Mouse (Mus musculus) 416B (cell line): ENCODE measurements around the gene Hook1.
"Not testable (repeated sequence)": the region's sequence is repeated elsewhere in the genome, so short reads cannot be mapped to it uniquely, and the experiment has no call there.

ENCODE experiments used
- DNase-seq: peaks from one replicate; pipeline ENCODE4 v3.0.0; 2011; ENCODE audit warnings: low read depth

The Hook1 gene

GRCm38 (mm10) chr4:95966928-95967724, at the start of gene Hook1:
Gene Hook1, plus strand, starts transcription at chr4:95967240.
- DNase-seq, result no peak

DNA sequence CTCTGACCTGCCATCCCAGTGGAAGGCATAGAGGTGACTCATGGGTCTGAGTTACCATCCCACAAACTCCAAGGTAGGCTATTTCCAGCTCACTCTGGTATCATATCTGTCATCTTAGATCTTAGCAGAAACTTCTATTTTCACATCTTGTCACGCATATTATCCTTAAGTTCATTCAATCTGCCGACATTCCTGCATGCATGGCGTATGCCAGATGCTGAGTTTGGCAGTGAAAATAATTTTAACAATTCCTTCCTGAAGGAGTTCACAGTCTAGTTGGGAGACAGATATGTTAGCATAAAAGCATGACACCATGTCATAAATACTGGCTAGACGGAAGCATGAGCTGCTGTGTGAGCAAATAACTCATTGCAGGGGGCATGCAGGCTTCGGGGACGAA, 49.3 kb upstream of the Hook1 start:
- no peak for DNase-seq

DNA sequence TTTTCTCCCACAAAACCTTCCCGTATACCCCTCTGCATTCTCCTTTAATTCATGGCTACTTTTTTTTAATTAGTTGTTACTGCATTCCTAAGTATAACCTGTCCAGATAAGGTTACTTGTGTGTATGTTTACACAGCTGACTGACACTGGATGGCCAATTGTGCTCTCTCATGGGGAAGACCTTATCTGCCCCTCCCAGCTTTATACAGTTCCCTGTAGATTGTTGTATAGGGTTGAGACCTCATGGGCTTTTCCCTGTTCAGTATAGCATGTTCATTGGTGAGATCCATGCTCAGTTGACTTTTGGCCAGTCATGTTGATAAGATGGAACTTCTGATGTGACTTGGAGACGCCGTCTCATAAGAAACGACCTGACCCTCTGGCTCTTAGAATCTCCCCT, 46.6 kb upstream of the Hook1 start:
- DNase-seq, result no peak

DNA sequence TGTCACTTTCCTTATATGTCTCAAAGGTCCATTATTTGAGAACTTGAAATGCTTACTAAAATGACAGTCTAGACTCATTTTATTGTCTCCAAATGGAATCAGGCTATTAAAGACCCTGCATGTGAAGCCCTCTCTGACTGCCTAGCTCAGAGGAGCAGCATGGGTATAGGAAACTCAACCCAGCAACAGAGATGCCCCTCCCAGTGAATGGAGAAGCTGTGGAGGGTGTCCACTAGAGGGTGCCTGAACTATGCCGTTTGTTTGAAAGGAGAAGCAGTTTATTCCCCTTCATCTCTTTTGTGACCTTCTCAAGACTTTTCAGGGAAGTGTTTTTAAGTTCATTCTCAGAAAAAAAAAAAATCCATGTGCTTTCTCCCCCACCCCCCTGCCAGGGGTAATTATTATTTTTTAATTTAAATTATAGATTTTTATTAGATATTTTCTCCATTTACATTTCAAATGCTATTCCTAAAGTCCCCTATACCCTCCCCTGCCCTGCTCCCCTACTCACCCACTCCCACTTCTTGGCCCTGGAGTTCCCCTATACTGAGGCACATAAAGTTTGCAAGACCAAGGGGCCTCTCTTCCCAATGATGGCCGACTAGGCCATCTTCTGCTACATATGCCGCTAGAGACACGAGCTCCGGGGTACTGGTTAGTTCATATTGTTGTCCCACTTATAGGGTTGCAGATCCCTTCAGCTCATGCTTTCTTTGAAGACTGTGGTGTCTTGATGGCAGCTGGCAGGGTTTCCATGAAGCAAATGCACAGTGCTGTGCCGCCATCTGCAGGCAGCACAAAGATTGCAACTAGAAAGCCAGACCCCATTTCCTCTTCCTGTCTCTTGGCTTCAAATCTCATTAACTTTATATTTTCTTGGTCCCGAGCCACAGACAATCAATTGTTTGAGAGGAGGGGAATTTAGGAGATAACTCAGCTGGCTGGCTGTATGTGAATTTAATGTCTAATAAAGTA, 42.5 kb upstream of the Hook1 start:
- DNase-seq, result peak; percentile 74

DNA sequence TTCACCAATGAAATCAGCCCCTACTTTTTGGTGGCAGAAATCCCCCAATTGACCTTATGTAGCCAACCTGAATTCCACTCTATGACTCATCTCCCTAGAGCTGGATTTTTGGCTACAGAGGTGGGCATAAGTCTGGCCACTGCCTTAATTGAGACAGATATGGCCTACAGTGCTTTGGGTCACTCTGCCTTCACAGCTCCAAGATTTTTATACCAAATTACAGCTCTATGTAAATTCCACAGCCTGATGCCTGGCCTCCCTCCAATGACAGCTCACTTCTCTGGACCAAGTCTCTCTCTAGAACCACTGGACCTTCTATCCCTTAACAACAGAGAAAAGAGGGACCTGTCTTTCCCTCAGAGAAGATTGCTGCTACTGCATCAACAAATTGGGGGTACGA, 38.2 kb upstream of the Hook1 start:
- DNase-seq, result no peak

GRCm38 (mm10) chr4:95929936-95930335, 37.1 kb upstream of the Hook1 start:
- DNase-seq, result no peak

- no peak for DNase-seq
Observed at GRCm38 (mm10) chr4:95931331-95931730, 35.7 kb upstream of the Hook1 start.

GRCm38 (mm10) chr4:95933801-95934356, 33.2 kb upstream of the Hook1 start:
- no peak for DNase-seq

DNA sequence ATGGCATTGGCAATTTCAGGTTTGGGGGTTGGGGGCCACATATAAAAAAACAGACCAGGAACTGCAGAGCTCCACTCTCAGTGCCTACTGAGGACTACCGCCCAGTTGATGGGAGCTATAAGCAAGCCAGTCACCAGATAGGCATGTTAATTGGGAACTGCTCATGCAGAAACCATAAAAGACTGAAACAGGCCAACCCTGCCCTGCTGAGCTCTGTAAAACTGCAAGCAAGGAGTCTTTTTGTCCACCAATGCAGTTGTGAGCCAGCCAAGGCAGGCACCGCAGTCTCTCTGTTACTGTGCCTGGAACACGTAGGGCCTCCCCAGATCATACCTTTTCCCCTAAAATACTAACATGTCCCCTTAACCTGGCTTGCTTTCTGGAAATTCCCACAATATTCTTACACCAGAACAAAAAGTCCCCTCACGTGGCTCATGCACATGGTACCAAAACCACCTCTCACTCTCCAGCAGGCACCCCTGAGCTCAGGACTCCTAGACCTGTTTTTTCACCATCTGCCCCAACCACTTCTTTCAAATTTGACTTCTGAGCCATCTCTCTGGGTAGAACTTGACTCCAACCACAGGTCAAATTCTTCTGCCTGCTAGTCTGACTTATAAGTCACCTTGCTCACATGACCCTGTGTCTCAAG, 32.5 kb upstream of the Hook1 start:
- no peak for DNase-seq

DNA sequence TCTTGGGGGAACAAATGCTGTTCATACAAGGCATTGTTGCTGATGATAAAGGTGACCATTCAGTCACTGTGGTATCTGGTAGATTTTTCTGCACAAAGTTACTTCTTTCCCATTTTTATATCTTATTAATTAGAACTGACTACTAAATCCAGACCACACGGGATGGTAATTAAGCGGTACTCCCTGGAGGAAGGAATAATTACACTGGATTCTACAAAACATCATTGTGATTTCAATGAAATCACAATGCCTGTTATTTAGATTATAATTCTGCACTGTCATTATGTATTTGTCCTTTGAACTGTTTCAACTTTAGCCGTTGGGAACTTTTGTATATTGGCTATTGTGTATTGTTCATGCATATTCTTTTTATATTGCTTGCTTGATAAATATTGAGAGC, 28.3 kb upstream of the Hook1 start:
- no peak for DNase-seq

- no peak for DNase-seq
Observed at GRCm38 (mm10) chr4:95947896-95948295, 19.1 kb upstream of the Hook1 start.

GRCm38 (mm10) chr4:95953328-95953727, 13.7 kb upstream of the Hook1 start:
- no peak for DNase-seq

DNA sequence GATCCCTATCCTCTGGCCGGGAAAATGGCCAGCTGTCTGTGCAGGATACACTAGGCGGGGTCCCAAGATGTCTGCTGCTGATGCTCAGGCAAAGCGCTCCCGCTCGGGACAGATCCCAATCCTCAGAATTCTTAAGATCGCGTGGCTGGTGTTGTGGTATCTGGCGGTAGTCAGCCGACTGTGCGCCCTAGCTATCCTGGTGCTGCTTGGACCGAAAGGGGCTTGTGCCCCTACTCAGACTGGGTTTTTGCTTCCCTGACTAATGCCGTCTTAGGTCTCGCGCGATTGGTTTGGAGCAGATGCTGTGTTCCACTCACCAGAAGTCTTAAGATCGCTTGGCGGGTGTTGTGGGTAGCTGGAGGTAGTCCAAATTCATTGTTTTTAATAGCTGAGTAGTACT, 15.2 kb downstream of the Hook1 start:
- not testable (repeated sequence) for DNase-seq

GRCm38 (mm10) chr4:96016875-96017274, 49.8 kb downstream of the Hook1 start:
- no peak for DNase-seq

- DNase-seq, result peak; percentile 62
Observed at GRCm38 (mm10) chr4:96022803-96023202, 55.8 kb downstream of the Hook1 start.

DNA sequence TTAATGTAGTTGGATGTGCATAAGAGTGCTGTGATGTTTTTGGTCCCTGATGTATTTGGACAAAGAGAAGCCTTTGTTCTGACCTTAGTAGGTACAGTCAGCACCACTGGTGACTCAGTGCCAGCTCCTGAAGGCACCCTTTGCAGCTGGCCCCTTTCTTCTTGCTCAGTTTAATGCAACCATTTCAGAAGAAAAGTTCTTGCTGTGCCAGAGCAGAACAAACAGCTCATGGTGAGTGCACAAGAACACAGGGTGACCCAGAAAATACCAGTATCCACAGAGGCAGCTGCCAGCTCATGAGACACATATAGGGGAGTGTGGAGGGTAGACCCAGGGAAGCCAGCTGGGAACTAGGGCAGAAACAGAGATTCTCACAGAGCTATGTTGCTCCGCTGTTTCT, 61.4 kb downstream of the Hook1 start:
- DNase-seq, result no peak

GRCm38 (mm10) chr4:96060106-96060505, 93.1 kb downstream of the Hook1 start:
- DNase-seq, result no peak

- no peak for DNase-seq
Observed at GRCm38 (mm10) chr4:96062045-96062444, 95.0 kb downstream of the Hook1 start.
